Mouse (Mus musculus) liver, postnatal 0 days (tissue): Measurements from ENCODE around the gene Fbln2. TPM values are rescaled to one million over a fixed set of nuclear protein-coding genes. Genes with fewer than 3 reads are reported as not detected.

Experiments
- ATAC-seq: fragments of 200-750 bp; cut with Nextera tagmentation; 2 replicates; pipeline ENCODE4 v1.8.0; 2017; ENCODE audit warnings: mild to moderate bottlenecking, moderate library complexity
- DNase-seq: peaks from one replicate; pipeline ENCODE4 v3.0.0-alpha.2; 2016
- H3K27ac ChIP-seq: fragments of 300-500 bp; sonication (generic); 2 replicates; pipeline ENCODE4 v1.5.1; 2014; ENCODE audit warnings: antibody characterized with exemption, moderate library complexity, mild to moderate bottlenecking, low read depth
- H3K27me3 ChIP-seq: fragments of 300-500 bp; sonication (generic); 2 replicates; pipeline ENCODE4 v1.6.1; 2014; ENCODE audit warnings: low read length, control low read depth, mixed read lengths; ENCODE audit not compliant: insufficient read depth
- H3K36me3 ChIP-seq: fragments of 300-500 bp; sonication (generic); replicated peaks from 2 replicates; pipeline ENCODE4 v1.6.1; 2014; ENCODE audit warnings: mild to moderate bottlenecking, control low read depth, low read length, moderate library complexity, mixed read lengths; ENCODE audit not compliant: insufficient read depth
- H3K4me1 ChIP-seq: fragments of 300-500 bp; sonication (generic); 2 replicates; pipeline ENCODE4 v1.6.1; 2014; ENCODE audit warnings: antibody characterized with exemption, mild to moderate bottlenecking, control low read depth; ENCODE audit not compliant: insufficient read depth
- H3K4me2 ChIP-seq: fragments of 300-500 bp; sonication (generic); 2 replicates; pipeline ENCODE4 v1.6.1; 2014; ENCODE audit warnings: low read depth, mild to moderate bottlenecking, low read length, moderate library complexity, mixed read lengths
- H3K4me3 ChIP-seq: fragments of 300-500 bp; sonication (generic); 2 replicates; pipeline ENCODE4 v1.5.1; 2014; ENCODE audit warnings: low read depth, low read length
- H3K9ac ChIP-seq: fragments of 300-500 bp; sonication (generic); replicated peaks from 2 replicates; pipeline ENCODE4 v1.6.1; 2014; ENCODE audit warnings: mild to moderate bottlenecking, moderate library complexity
- H3K9me3 ChIP-seq: fragments of 300-500 bp; sonication (generic); 2 replicates; pipeline ENCODE4 v1.6.1; 2016; ENCODE audit warnings: mild to moderate bottlenecking, control low read depth, low read length, mixed read lengths
- CTCF ChIP-seq: sonication (generic); IDR thresholded peaks from 2 replicates; pipeline ENCODE4 v1.5.1; 2016; ENCODE audit warnings: antibody characterized with exemption, low read depth
- EP300 ChIP-seq: IDR thresholded peaks from 2 replicates; pipeline ENCODE4 v1.6.1; 2016; ENCODE audit warnings: antibody characterized with exemption, low read depth, mild to moderate bottlenecking
- WGBS: fragments of 180-500 bp; shearing (Covaris S2); extraction: QIAGEN DNeasy Blood & Tissue Kit; methylation state at CpG from one replicate; pipeline ENCODE4 v1.1.7; 2014; ENCODE audit not compliant: insufficient replicate concordance; 5-methylcytosine and 5-hydroxymethylcytosine counted together
- polyA plus RNA-seq: library from polyadenylated mRNA; unstranded; fragments of >200 nt; fragmentation: Nextera tagmentation; extraction: Ambion mirVana; gene quantifications from 2 replicates; pipeline ENCODE4 v1.2.1, GENCODE M21; 2015

Fbln2 gene
- polyA plus RNA-seq, 1 experiment from 2014 or later = 4.0 TPM

DNA sequence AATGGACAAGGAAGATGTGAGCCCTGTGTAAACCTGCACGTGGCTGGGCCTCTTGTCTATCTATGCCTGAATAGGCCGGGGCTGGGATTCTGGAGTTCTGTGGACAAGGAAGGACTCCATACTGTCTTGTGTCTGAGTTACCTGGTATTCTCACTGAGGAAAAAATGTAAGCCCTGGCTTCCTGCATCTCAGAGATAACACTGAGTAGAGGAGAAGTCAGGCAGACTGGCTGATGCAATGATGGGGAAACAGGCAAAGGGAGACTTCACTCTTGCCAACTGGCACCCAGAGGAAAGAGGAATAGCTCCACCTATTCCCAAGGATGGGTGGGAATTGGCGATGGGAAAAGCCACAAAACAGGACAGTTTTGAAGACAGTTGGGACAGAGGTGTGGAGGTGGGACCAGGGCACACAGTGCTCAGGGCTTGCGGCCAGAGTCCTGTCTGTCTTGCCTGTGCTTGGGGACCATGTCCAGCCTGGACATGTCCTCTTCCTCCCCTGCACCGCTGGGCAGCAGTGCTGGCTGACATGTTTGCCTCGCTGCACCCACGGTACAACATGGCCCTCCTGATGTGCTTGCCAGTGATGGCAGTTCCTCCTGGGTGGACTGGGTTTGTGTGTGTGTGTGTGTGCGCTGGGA, 48.2 kb downstream of the Fbln2 start:
- WGBS = 68% methylated on average over 8 of the region's 8 CpGs
- Histone ChIP-seq H3K4me2 (no peak overlapping the region), H3K4me1 (no peaks in the 10 kb centered on the region), H3K27ac (no peak overlapping the region), H3K4me3 (no peak overlapping the region), H3K36me3 (no peaks in the 10 kb centered on the region), H3K9ac (no peak overlapping the region), H3K27me3 (no peaks in the 10 kb centered on the region), H3K9me3 (no peaks in the 10 kb centered on the region)
- TF ChIP-seq CTCF (no peak), EP300 (no peak)
- no peak for DNase-seq
- ATAC-seq = no peak

- Histone ChIP-seq H3K4me3 (no peak overlapping the region), H3K4me1 (no peaks in the 10 kb centered on the region), H3K27ac (no peak overlapping the region), H3K27me3 (no peaks in the 10 kb centered on the region), H3K9ac (no peak overlapping the region), H3K9me3 (no peaks in the 10 kb centered on the region), H3K4me2 (no peak overlapping the region), H3K36me3 (no peaks in the 10 kb centered on the region)
- 48% methylated on average over 3 of the region's 3 CpGs for WGBS
- DNase-seq = no peak
- TF ChIP-seq EP300 (no peak), CTCF (no peak)
- ATAC-seq = no peak
Measured at GRCm38 (mm10) chr6:91260987-91261367, 48.7 kb downstream of the Fbln2 start.

DNA sequence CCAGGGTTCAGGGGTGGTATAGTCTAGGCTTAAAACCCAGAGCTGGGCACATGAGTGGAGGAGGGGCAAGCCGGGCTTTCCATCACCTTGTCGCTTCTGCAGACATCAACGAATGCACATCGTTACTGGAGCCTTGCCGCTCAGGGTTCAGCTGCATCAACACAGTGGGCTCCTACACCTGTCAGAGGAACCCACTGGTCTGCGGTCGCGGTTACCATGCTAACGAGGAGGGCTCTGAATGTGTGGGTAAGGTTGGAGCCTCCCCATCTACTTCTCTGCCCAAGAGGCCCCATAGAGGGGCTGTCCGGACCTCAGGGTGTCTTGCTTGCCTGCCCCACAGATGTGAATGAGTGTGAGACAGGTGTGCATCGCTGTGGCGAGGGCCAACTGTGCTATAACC, 53.4 kb downstream of the Fbln2 start:
- no peaks in the 10 kb centered on the region for H3K36me3 ChIP-seq
- no peak overlapping the region for H3K27ac ChIP-seq
- no peaks in the 10 kb centered on the region for H3K27me3 ChIP-seq
- no peak overlapping the region for H3K4me3 ChIP-seq
- 78% methylated on average over 12 of the region's 12 CpGs for WGBS
- no peak overlapping the region for H3K4me2 ChIP-seq
- ATAC-seq = no peak
- no peaks in the 10 kb centered on the region for H3K9me3 ChIP-seq
- no peak overlapping the region for H3K9ac ChIP-seq
- DNase-seq = no peak
- H3K4me1 ChIP-seq = no peaks in the 10 kb centered on the region
- TF ChIP-seq CTCF (no peak), EP300 (no peak)

GRCm38 (mm10) chr6:91266647-91267046, 54.4 kb downstream of the Fbln2 start:
- DNase-seq (no peak), ATAC-seq (no peak)
- Histone ChIP-seq H3K27me3 (no peaks in the 10 kb centered on the region), H3K27ac (no peak overlapping the region), H3K4me1 (no peaks in the 10 kb centered on the region), H3K4me3 (no peak overlapping the region), H3K9me3 (no peaks in the 10 kb centered on the region), H3K4me2 (no peak overlapping the region), H3K9ac (no peak overlapping the region), H3K36me3 (no peaks in the 10 kb centered on the region)
- 52% methylated on average over 1 of the region's 1 CpGs for WGBS
- TF ChIP-seq EP300 = no peak
- no peak for TF ChIP-seq CTCF

- Histone ChIP-seq H3K9me3 (no peaks in the 10 kb centered on the region), H3K36me3 (no peaks in the 10 kb centered on the region), H3K27ac (no peak overlapping the region), H3K4me2 (no peak overlapping the region), H3K27me3 (no peaks in the 10 kb centered on the region), H3K4me1 (no peaks in the 10 kb centered on the region), H3K9ac (no peak overlapping the region), H3K4me3 (no peak overlapping the region)
- ATAC-seq (no peak), DNase-seq (no peak)
- WGBS = 38% methylated on average over 9 of the region's 9 CpGs
- TF ChIP-seq CTCF (no peak), EP300 (no peak)
Measured at GRCm38 (mm10) chr6:91268318-91268717, 56.1 kb downstream of the Fbln2 start.

GRCm38 (mm10) chr6:91277549-91277948, 65.3 kb downstream of the Fbln2 start:
- no peak overlapping the region for H3K4me2 ChIP-seq
- TF ChIP-seq CTCF = peak; percentile 88
- TF ChIP-seq EP300 = no peak
- no peak overlapping the region for H3K9ac ChIP-seq
- no peak overlapping the region for H3K27ac ChIP-seq
- DNase-seq (peak; percentile 71), ATAC-seq (no peak)
- H3K27me3 ChIP-seq = peaks cover 7% of the 10 kb centered on the region
- H3K36me3 ChIP-seq = no peaks in the 10 kb centered on the region
- WGBS = 3% methylated on average over 7 of the region's 7 CpGs
- no peak overlapping the region for H3K4me3 ChIP-seq
- no peaks in the 10 kb centered on the region for H3K9me3 ChIP-seq
- no peaks in the 10 kb centered on the region for H3K4me1 ChIP-seq

DNA sequence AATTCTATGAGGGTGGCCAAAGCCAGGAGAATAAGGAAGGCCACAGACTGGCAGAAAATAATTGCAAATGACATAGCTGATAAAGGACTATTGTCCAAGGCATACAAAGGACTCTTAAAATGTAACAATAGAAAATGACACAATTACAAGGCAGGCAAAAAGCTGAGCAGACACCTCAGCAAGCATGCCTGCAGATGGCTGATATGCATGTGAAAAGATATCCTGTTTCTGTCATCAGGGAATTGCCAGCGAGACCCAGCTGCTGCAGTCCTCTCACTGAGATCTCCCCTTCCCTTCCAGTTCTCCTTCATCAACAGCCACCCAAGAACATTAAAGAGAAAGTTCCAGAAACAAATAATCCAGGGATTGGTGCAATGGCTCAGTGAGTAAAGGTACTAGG, 66.0 kb downstream of the Fbln2 start:
- H3K4me2 ChIP-seq = no peak overlapping the region
- no peak overlapping the region for H3K4me3 ChIP-seq
- H3K4me1 ChIP-seq = no peaks in the 10 kb centered on the region
- 57% methylated on average over 1 of the region's 1 CpGs for WGBS
- no peak for TF ChIP-seq CTCF
- TF ChIP-seq EP300 = no peak
- no peak overlapping the region for H3K9ac ChIP-seq
- DNase-seq (no peak), ATAC-seq (no peak)
- peaks cover 8% of the 10 kb centered on the region for H3K27me3 ChIP-seq
- no peaks in the 10 kb centered on the region for H3K9me3 ChIP-seq
- H3K27ac ChIP-seq = no peak overlapping the region
- H3K36me3 ChIP-seq = no peaks in the 10 kb centered on the region
